Mouse (Mus musculus) intestine, embryonic 16.5 days (tissue): ENCODE results near the gene Clec2d. TPM values are rescaled to one million over a fixed set of nuclear protein-coding genes. Genes with fewer than 3 reads are reported as not detected.

Experiments
- microRNA-seq: library from miRNA; unstranded; fragments of <30 nt; microRNA quantifications from one replicate; pipeline ENCODE4, GENCODE M21; 2016
- polyA plus RNA-seq: library from polyadenylated mRNA; unstranded; fragments of >200 nt; fragmentation: Nextera tagmentation; extraction: Ambion mirVana; gene quantifications from 2 replicates; pipeline ENCODE4 v1.2.1, GENCODE M21; 2015

The Clec2d gene
- polyA plus RNA-seq, 1 experiment from 2014 or later, result 1.0 TPM

Small RNA genes lying within 50 kb of the gene (microRNA-seq; reads per million reads assigned to microRNA genes)
- gene Gm27514, result not detected

Other genes with a start within 250 kb of the Clec2d start
- gene Clec2g, start 246.2 kb upstream of the Clec2d start, polyA plus RNA-seq, result not detected in 2 replicates
- 0.46 and 0.75 TPM in 2 replicates for gene Klrb1f, start 134.7 kb upstream of the Clec2d start, polyA plus RNA-seq
- gene Clec2e, start 79.7 kb upstream of the Clec2d start, polyA plus RNA-seq, result 16.7 and 21.7 TPM in 2 replicates
- 0.24 and 0.37 TPM in 2 replicates for gene Cd69, start 94.8 kb downstream of the Clec2d start, polyA plus RNA-seq
- not detected in 2 replicates for gene 4922502D21Rik, start 151.2 kb downstream of the Clec2d start, polyA plus RNA-seq
- 0.77 and 0.88 TPM in 2 replicates for gene Clec12a, start 162.1 kb downstream of the Clec2d start, polyA plus RNA-seq
- 0.10 and 0.23 TPM in 2 replicates for gene Clec12b, start 205.3 kb downstream of the Clec2d start, polyA plus RNA-seq
- gene Clec1b, start 216.7 kb downstream of the Clec2d start, polyA plus RNA-seq, result 0.76 and 0.89 TPM in 2 replicates
- gene Clec9a, start 228.2 kb downstream of the Clec2d start, polyA plus RNA-seq, result 0.09 and 0.15 TPM in 2 replicates